Mouse (Mus musculus) intestine, embryonic 16.5 days (tissue): ENCODE measurements at regions not wholly inside any gene's neighbourhood (a gene's known extent, or its start where the extent isn't known, plus 50 kb on each side); places are given as distances from the start of the nearest gene placed in this dataset.

Experiments used
- ATAC-seq: fragments of 200-750 bp; cut with Nextera tagmentation; 2 replicates; pipeline ENCODE4 v1.8.0; 2017; ENCODE audit warnings: moderate TSS enrichment, moderate library complexity
- H3K27ac ChIP-seq: fragments of 300-500 bp; sonication (generic); 2 replicates; pipeline ENCODE4 v1.5.1; 2014; ENCODE audit warnings: mild to moderate bottlenecking, low read length
- H3K27me3 ChIP-seq: fragments of 300-500 bp; sonication (generic); replicated peaks from 2 replicates; pipeline ENCODE4 v1.6.1; 2014; ENCODE audit warnings: low read length, control low read depth, mixed read lengths; ENCODE audit not compliant: control insufficient read depth, insufficient read depth
- H3K36me3 ChIP-seq: fragments of 300-500 bp; sonication (generic); 2 replicates; pipeline ENCODE4 v1.6.1; 2014; ENCODE audit warnings: low read length, control low read depth; ENCODE audit not compliant: control insufficient read depth, insufficient read depth
- H3K4me1 ChIP-seq: fragments of 300-500 bp; sonication (generic); 2 replicates; pipeline ENCODE4 v1.6.1; 2014; ENCODE audit warnings: low read length, control low read depth, mixed read lengths; ENCODE audit not compliant: control insufficient read depth, insufficient read depth
- H3K4me2 ChIP-seq: fragments of 300-500 bp; sonication (generic); 2 replicates; pipeline ENCODE4 v1.6.1; 2014; ENCODE audit warnings: low read depth, low read length, control low read depth
- H3K4me3 ChIP-seq: fragments of 300-500 bp; sonication (generic); 2 replicates; pipeline ENCODE4 v1.5.1; 2014; ENCODE audit warnings: mild to moderate bottlenecking, low read length
- H3K9ac ChIP-seq: fragments of 300-500 bp; sonication (generic); 2 replicates; pipeline ENCODE4 v1.6.1; 2014; ENCODE audit warnings: low read depth, low read length
- H3K9me3 ChIP-seq: fragments of 300-500 bp; sonication (generic); 2 replicates; pipeline ENCODE4 v1.6.1; 2016; ENCODE audit warnings: low read length, control low read depth; ENCODE audit not compliant: control insufficient read depth
- WGBS: fragments of 180-500 bp; shearing (Covaris S2); extraction: QIAGEN DNeasy Blood & Tissue Kit; methylation state at CpG from one replicate; pipeline ENCODE4 v1.1.7; 2014; 5-methylcytosine and 5-hydroxymethylcytosine counted together

DNA sequence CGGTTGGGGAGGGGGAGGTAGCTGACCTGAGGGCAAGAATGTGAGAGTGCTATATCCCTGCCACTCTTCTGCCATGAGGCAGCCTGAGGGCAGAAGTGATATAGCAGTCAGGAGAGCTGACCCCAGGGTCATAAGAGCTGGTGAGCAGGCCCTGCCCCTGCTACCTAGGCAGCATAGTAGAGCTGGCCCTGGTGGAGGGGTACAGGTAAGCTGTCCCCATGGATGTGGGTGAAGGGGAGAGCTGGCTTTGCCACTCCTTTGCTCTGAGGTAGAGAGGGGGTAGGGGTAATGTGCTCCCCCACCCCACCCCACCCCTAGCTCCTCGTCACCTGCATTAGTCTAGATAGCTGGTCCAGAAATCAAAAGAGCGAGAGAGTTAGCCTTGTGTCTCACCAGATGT is 61.3 kb upstream of the Gm3839 start:
- H3K4me2 ChIP-seq = no peak overlapping the region
- no peaks in the 10 kb centered on the region for H3K27me3 ChIP-seq
- no peak overlapping the region for H3K4me3 ChIP-seq
- H3K36me3 ChIP-seq = no peaks in the 10 kb centered on the region
- H3K27ac ChIP-seq = no peak overlapping the region
- WGBS = 90% methylated on average over 3 of the region's 3 CpGs
- no peak for ATAC-seq
- H3K9ac ChIP-seq = no peak overlapping the region
- no peaks in the 10 kb centered on the region for H3K4me1 ChIP-seq
- H3K9me3 ChIP-seq = no peaks in the 10 kb centered on the region

DNA sequence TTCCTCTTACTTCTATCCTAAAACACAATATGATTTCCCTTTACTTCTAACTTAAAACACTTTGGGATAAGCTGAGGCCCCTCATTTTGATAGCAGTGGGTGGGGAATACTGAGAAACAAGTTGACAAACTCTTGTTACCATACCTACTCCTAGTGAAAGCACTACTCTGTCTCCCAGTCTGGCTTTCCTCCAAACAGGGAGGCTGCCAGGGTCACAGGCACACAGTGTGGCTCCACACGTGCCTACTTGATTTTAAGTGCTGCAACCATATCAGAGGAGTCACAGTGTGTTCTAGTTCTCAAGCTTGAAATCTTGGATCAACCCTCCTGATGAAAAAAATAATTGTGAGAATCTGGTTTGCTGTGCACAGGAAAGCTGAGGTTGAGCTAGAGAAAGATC is 65.8 kb upstream of the Gm3839 start:
- H3K4me1 ChIP-seq = no peaks in the 10 kb centered on the region
- H3K36me3 ChIP-seq = no peaks in the 10 kb centered on the region
- H3K27me3 ChIP-seq = no peaks in the 10 kb centered on the region
- WGBS = 62% methylated on average over 1 of the region's 1 CpGs
- no peaks in the 10 kb centered on the region for H3K9me3 ChIP-seq
- H3K4me3 ChIP-seq = no peak overlapping the region
- H3K9ac ChIP-seq = no peak overlapping the region
- no peak overlapping the region for H3K27ac ChIP-seq
- ATAC-seq = no peak
- no peak overlapping the region for H3K4me2 ChIP-seq

DNA sequence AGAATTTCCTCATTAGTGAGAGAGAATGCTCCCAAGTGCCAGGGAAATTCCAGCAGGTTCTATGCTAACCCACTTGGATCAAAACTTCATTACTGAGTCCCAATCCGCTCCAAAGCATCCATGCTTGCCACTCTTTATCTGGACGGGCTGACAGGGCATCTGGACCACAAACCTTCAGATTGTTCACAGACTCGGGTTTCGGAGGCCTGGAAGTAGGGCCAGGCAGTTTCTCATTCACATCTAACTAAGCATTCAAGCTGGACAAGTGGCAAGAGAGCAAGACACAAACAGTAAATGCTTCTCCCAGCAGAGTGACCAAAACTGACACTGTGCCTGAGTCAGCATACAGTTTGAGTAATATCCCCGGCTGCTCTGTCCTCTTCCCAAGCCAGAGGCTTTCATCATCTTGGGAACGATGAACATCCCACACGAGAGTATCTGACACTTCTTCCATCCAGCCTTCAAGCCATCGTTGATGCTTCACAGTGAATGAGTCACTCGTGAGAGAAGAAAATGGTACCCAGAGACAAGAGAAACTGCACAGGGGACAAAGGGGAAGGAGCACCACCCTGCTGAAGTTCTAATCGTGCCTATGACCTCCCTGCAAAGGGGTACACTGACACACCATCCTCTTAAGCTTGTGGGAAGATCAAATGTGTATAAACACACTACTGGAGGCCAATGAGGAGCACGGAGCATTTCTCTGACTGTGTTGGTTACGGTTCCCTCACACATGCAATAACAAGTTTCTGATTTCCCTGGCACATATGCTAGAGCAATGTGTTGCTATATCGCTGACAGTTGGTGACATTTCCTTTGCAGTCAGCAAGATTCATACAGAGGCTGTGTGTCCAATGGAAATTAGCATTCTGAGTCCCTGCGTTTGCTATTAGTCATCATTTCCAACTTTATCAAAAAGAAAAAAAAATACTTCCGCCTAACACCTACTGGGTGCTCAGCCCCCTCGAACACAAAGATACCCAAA is 72.0 kb upstream of the Gm3839 start:
- Histone ChIP-seq H3K9ac (no peak overlapping the region), H3K27ac (no peak overlapping the region), H3K4me1 (no peaks in the 10 kb centered on the region), H3K4me2 (no peak overlapping the region), H3K27me3 (no peaks in the 10 kb centered on the region), H3K9me3 (no peaks in the 10 kb centered on the region), H3K4me3 (no peak overlapping the region), H3K36me3 (no peaks in the 10 kb centered on the region)
- ATAC-seq = no peak
- WGBS = 80% methylated on average over 16 of the region's 16 CpGs

DNA sequence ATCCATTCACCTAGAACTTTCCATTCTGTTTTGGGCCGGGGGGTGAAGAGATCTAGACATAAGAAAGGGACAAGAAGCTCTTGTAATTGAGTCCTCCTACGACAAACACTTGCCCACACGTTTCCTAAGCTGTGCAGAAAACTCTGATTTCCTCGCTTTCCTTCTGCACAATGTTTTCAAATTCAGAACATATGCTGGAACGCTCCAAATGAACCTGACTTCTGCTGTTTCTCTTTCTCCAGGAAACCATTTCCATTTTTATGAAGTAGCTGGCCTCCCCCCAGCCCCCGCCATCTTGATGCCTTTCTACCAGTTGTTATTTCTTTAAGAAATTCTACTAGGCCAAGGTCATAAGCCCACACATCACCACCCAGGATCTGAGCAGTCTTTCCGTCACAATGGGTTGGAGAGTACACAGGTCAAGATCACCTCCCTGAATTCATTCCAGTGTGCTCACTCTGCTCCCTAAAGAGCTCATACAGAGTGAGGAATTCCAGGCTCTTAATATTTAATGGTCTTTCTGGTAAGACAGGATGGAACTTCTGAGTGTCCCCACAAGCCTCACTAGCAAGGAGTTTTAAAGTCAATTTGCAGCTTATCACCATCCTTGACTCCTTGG is 78.7 kb upstream of the Gm3839 start:
- no peak overlapping the region for H3K4me2 ChIP-seq
- no peak for ATAC-seq
- H3K4me1 ChIP-seq = no peaks in the 10 kb centered on the region
- no peaks in the 10 kb centered on the region for H3K27me3 ChIP-seq
- WGBS = 85% methylated on average over 7 of the region's 7 CpGs
- H3K9ac ChIP-seq = no peak overlapping the region
- no peak overlapping the region for H3K27ac ChIP-seq
- no peak overlapping the region for H3K4me3 ChIP-seq
- H3K36me3 ChIP-seq = no peaks in the 10 kb centered on the region
- H3K9me3 ChIP-seq = no peaks in the 10 kb centered on the region

DNA sequence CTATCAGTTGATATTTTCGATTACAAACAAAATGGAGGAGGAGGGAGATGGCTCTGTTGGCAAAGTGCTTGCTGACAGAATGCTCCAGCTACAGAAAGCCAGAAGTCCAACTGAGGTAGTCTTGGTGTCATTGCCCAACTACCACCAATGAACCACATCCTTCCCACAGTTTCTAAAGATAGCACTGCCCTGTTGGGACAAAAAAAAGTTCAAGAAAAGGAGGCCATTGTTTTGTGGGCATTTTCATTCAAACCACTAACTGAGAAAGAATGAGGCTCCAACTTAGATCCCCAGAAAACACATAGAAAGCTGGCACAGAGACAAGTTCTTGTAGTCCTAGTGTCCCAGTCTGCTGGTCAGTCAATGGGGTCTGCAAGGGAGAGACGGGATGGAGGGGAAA is 82.1 kb upstream of the Gm3839 start:
- Histone ChIP-seq H3K27me3 (no peaks in the 10 kb centered on the region), H3K4me1 (no peaks in the 10 kb centered on the region), H3K36me3 (no peaks in the 10 kb centered on the region), H3K9ac (no peak overlapping the region), H3K4me2 (no peak overlapping the region), H3K4me3 (no peak overlapping the region), H3K9me3 (no peaks in the 10 kb centered on the region), H3K27ac (no peak overlapping the region)
- 79% methylated on average over 2 of the region's 2 CpGs for WGBS
- ATAC-seq = no peak

DNA sequence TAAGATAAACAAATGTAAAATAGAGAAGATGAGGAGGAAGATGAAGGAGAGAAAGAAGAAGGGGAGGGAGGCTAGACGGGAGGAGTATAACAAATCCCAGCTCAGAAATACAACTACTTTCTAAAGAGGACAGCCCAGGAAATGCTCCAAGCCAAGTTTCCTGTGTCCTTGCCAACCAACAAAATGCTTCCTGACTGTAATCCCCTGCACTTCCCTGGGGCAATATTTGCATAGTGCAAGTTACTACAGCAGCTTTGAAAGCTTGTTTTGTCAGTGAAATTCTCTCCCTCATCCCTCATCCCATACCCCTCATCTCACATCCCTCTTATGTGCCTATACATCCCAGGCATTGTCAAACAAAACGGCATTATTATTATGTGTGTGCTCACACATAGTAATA is 83.7 kb upstream of the Gm3839 start:
- Histone ChIP-seq H3K27me3 (no peaks in the 10 kb centered on the region), H3K36me3 (no peaks in the 10 kb centered on the region)
- 69% methylated on average over 2 of the region's 2 CpGs for WGBS

DNA sequence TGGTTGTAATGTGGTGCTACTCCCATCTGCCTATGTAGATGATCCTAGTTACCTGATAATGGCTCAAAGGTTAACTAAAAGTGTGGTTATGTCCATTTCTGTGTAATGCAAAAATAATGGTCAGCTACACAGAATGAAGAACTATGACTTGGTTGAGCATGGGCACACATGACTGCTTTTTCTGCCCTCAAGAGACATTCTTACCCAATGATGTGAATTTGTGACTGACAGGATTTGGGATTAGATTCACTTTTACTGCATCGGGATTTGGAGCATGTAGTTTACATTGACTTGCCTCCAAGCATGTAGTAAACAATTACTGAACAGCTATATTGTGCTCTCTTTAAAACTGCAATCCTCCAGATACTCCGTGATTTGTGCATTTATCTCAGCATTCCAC is 93.4 kb upstream of the Gm3839 start:
- Histone ChIP-seq H3K4me3 (no peak overlapping the region), H3K4me1 (no peaks in the 10 kb centered on the region), H3K9me3 (no peaks in the 10 kb centered on the region), H3K27ac (no peak overlapping the region), H3K36me3 (no peaks in the 10 kb centered on the region), H3K4me2 (no peak overlapping the region), H3K9ac (no peak overlapping the region), H3K27me3 (no peaks in the 10 kb centered on the region)
- 85% methylated on average over 2 of the region's 2 CpGs for WGBS
- ATAC-seq = no peak

More for the DNA sequence above, 83.7 kb upstream of the Gm3839 start:
- no peak for ATAC-seq
- Histone ChIP-seq H3K4me2 (no peak overlapping the region), H3K9ac (no peak overlapping the region), H3K27ac (no peak overlapping the region), H3K9me3 (no peaks in the 10 kb centered on the region), H3K4me1 (no peaks in the 10 kb centered on the region), H3K4me3 (no peak overlapping the region)

DNA sequence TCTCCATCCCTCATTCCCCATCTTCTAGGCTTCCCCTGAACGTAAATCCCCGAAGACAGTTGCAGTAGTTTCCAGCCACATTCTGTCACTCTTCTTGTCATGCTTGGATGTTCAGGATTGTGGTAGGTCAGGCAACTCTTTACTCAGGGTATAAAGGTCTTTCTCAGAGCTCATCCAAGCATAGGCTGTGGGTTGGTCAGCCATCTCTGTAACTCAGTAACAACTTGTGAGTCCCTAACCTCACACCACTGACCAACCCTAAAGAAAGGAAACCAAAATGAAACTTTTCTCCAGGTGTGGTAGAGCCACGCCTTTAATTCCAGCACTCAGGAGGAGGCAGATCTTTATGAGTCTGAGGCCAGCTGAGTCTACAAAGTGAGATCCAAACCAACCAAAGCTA is 75.6 kb upstream of the Ptprg start:
- no peak overlapping the region for H3K4me2 ChIP-seq
- no peaks in the 10 kb centered on the region for H3K36me3 ChIP-seq
- ATAC-seq = no peak
- H3K4me1 ChIP-seq = no peaks in the 10 kb centered on the region
- WGBS = 89% methylated on average over 3 of the region's 3 CpGs
- no peaks in the 10 kb centered on the region for H3K27me3 ChIP-seq
- no peak overlapping the region for H3K4me3 ChIP-seq
- no peak overlapping the region for H3K9ac ChIP-seq
- H3K9me3 ChIP-seq = no peaks in the 10 kb centered on the region
- H3K27ac ChIP-seq = no peak overlapping the region

DNA sequence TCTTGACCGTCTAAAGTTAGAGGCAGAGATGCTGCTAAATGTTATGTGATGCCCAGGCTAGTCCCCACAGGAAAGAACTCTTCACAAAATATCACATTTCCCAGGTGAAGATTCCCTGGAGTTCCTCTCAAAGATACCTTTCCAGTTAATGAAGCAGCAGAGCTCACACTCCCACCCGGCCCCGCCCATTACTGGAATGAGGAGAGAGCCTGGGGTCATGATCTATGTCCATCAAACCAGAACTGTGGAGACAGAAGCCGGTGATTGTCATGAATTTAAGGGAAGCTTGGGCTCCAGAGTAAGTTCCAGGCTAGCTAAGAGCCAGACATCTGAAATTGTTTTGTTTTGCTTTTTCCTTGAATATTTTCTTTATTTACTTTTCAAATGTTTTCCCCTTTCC is 71.2 kb upstream of the Ptprg start:
- Histone ChIP-seq H3K9ac (no peak overlapping the region), H3K4me3 (no peak overlapping the region), H3K36me3 (no peaks in the 10 kb centered on the region), H3K27me3 (no peaks in the 10 kb centered on the region), H3K4me1 (no peaks in the 10 kb centered on the region), H3K4me2 (no peak overlapping the region), H3K27ac (no peak overlapping the region), H3K9me3 (no peaks in the 10 kb centered on the region)
- no peak for ATAC-seq
- WGBS = 60% methylated on average over 4 of the region's 4 CpGs
